Comparison of ENCODE assay signal across 9 mouse cellular contexts in genomic region chr5:35159178-35159661, GRCm38 (mm10). TPM values are rescaled to one million over a fixed set of nuclear protein-coding genes. Genes with fewer than 3 reads are reported as not detected.
DNase-seq lines count a peak whose midpoint lies in the region; ATAC-seq lines count a peak whose summit lies in the region.
"Had no signal": no experiment of that assay in that cellular context is flagged by ENCODE, and none has a peak within 500 bp of the region (broad histone marks: within the 10 kb centered on the region; RNA-seq: fewer than 3 reads in every experiment).

No protein-coding gene starts in this region.

- no peaks in the 10 kb centered on the region for H3K9me3 ChIP-seq in heart, embryonic 11.5 days (replicated peaks; ENCODE audit: control insufficient read depth, low read length)
- no peaks in the 10 kb centered on the region for H3K9me3 ChIP-seq in neural tube, embryonic 13.5 days
- no peaks in the 10 kb centered on the region for H3K9me3 ChIP-seq in neural tube, embryonic 15.5 days (replicated peaks)
- H3K9me3 ChIP-seq in forebrain, embryonic 16.5 days (ENCODE audit: control insufficient read depth, low read length), result no peaks in the 10 kb centered on the region

- H3K4me3 ChIP-seq in heart, embryonic 11.5 days (ENCODE audit: low read depth, low read length), result 0 out of 2 replicates have a peak overlapping the region, but pooled peaks have one; percentile 0
- H3K4me3 ChIP-seq in neural tube, embryonic 13.5 days, result no peak overlapping the region
- no peak overlapping the region for H3K4me3 ChIP-seq in neural tube, embryonic 15.5 days (replicated peaks)
- no peak overlapping the region for H3K4me3 ChIP-seq in forebrain, embryonic 16.5 days (replicated peaks; ENCODE audit: low read length)

- no peak overlapping the region for H3K9ac ChIP-seq in heart, embryonic 11.5 days (ENCODE audit: low read depth, low read length)
- H3K9ac ChIP-seq in neural tube, embryonic 13.5 days, result no peak overlapping the region
- no peak overlapping the region for H3K9ac ChIP-seq in neural tube, embryonic 15.5 days (replicated peaks)
- H3K9ac ChIP-seq in forebrain, embryonic 16.5 days (replicated peaks; ENCODE audit: low read depth, low read length), result no peak overlapping the region

- H3K36me3 ChIP-seq in heart, embryonic 11.5 days (ENCODE audit: control insufficient read depth, insufficient read depth, low read length), result no peaks in the 10 kb centered on the region
- H3K36me3 ChIP-seq in neural tube, embryonic 13.5 days, result no peaks in the 10 kb centered on the region
- H3K36me3 ChIP-seq in neural tube, embryonic 15.5 days, result no peaks in the 10 kb centered on the region
- H3K36me3 ChIP-seq in forebrain, embryonic 16.5 days (ENCODE audit: control insufficient read depth, insufficient read depth), result no peaks in the 10 kb centered on the region

- H3K27me3 ChIP-seq in heart, embryonic 11.5 days (ENCODE audit: control insufficient read depth, insufficient read depth, low read length), result no peaks in the 10 kb centered on the region
- no peaks in the 10 kb centered on the region for H3K27me3 ChIP-seq in neural tube, embryonic 13.5 days
- H3K27me3 ChIP-seq in neural tube, embryonic 15.5 days (replicated peaks), result no peaks in the 10 kb centered on the region
- no peaks in the 10 kb centered on the region for H3K27me3 ChIP-seq in forebrain, embryonic 16.5 days (replicated peaks; ENCODE audit: control insufficient read depth, insufficient read depth, low read length)

- H3K27ac ChIP-seq in heart, embryonic 11.5 days (ENCODE audit: low read depth, low read length), result peak overlapping the region; percentile 77
- peak overlapping the region; percentile 34; the same call in 1 of the 2 replicates for H3K27ac ChIP-seq in neural tube, embryonic 13.5 days (replicated peaks)
- H3K27ac ChIP-seq in neural tube, embryonic 15.5 days (replicated peaks), result no peak overlapping the region; the same call in 1 of the 2 replicates
- peak overlapping the region; percentile 39; the same call in 1 of the 2 replicates for H3K27ac ChIP-seq in forebrain, embryonic 16.5 days (ENCODE audit: low read length)

- 41% methylated on average over 9 of the region's 9 CpGs for WGBS in heart, embryonic 11.5 days (ENCODE audit: insufficient replicate concordance)
- 54% methylated on average over 9 of the region's 9 CpGs for WGBS in neural tube, embryonic 13.5 days
- WGBS in neural tube, embryonic 15.5 days, result 59% methylated on average over 9 of the region's 9 CpGs
- 45% methylated on average over 9 of the region's 9 CpGs for WGBS in forebrain, embryonic 16.5 days

- peak overlapping the region; percentile 29 for H3K4me2 ChIP-seq in heart, embryonic 11.5 days
- no peak overlapping the region for H3K4me2 ChIP-seq in neural tube, embryonic 13.5 days
- no peak overlapping the region for H3K4me2 ChIP-seq in neural tube, embryonic 15.5 days
- H3K4me2 ChIP-seq in forebrain, embryonic 16.5 days (ENCODE audit: low read length), result no peak overlapping the region

- H3K4me1 ChIP-seq in heart, embryonic 11.5 days (ENCODE audit: control insufficient read depth, insufficient read depth, low read length), result peaks cover 34% of the 10 kb centered on the region
- peaks cover 22% of the 10 kb centered on the region for H3K4me1 ChIP-seq in neural tube, embryonic 13.5 days (replicated peaks)
- peaks cover 20% of the 10 kb centered on the region for H3K4me1 ChIP-seq in neural tube, embryonic 15.5 days
- H3K4me1 ChIP-seq in forebrain, embryonic 16.5 days (replicated peaks; ENCODE audit: control insufficient read depth, insufficient read depth, low read length), result peaks cover 9% of the 10 kb centered on the region

- no peak for ATAC-seq in heart, embryonic 11.5 days (replicated peaks; ENCODE audit: insufficient number of reproducible peaks, low FRiP score, low TSS enrichment)
- no peak for ATAC-seq in neural tube, embryonic 13.5 days (ENCODE audit: low read depth)
- ATAC-seq in neural tube, embryonic 15.5 days (ENCODE audit: low FRiP score), result no peak
- no peak for ATAC-seq in forebrain, embryonic 16.5 days
- ATAC-seq in megakaryocyte progenitor cell, adult 5-6 weeks (replicated peaks; ENCODE audit: poor library complexity), result no peak

- no peak for DNase-seq in heart, postnatal 4 days
- DNase-seq in layer of hippocampus, adult 9-11 months, result no peak
- no peak for DNase-seq in kidney, adult 18-20 months
- DNase-seq: gastrocnemius, postnatal 36 days had no signal

RNA-seq across cellular contexts. Expression of gene Lrpap1, which starts 53.7 kb away (rescaled TPM):
- 130 and 151 TPM in 2 replicates for polyA plus RNA-seq in heart, embryonic 11.5 days (2014; fragmentation: Nextera tagmentation; extraction: Ambion mirVana)
- total RNA-seq in heart, postnatal 4 days (2021), result 10 to 100 TPM; 55.8 to 57.1 TPM
- polyA plus RNA-seq in neural tube, embryonic 13.5 days (2015; fragmentation: Nextera tagmentation; extraction: Ambion mirVana), result 136 and 148 TPM in 2 replicates
- polyA plus RNA-seq in neural tube, embryonic 15.5 days (2015; fragmentation: Nextera tagmentation; extraction: Ambion mirVana), result 150 and 155 TPM in 2 replicates
- polyA plus RNA-seq in forebrain, embryonic 16.5 days (2015; fragmentation: Nextera tagmentation; extraction: Ambion mirVana), result 151 and 155 TPM in 2 replicates
- total RNA-seq in megakaryocyte progenitor cell, adult 5-6 weeks (2015), result 32.4 and 41.8 TPM in 2 replicates
- total RNA-seq in megakaryocyte progenitor cell, adult 5-6 weeks (2017), result 66.7 and 69.5 TPM in 2 replicates
